Mouse (Mus musculus) kidney, postnatal 0 days (tissue): Measurements from ENCODE around the gene Pax1. TPM values are rescaled to one million over a fixed set of nuclear protein-coding genes. Genes with fewer than 3 reads are reported as not detected.

Experiments
- ATAC-seq: fragments of 200-750 bp; cut with Nextera tagmentation; replicated peaks from 2 replicates; pipeline ENCODE4 v1.8.0; 2017; ENCODE audit warnings: low read depth, moderate number of reproducible peaks, moderate TSS enrichment, moderate library complexity; ENCODE audit not compliant: low FRiP score
- DNase-seq: peaks from one replicate; pipeline ENCODE4 v3.0.0-alpha.2; 2016; ENCODE audit warnings: low spot score
- H3K27ac ChIP-seq: fragments of 300-500 bp; sonication (generic); 2 replicates; pipeline ENCODE4 v1.5.1; 2014; ENCODE audit warnings: mild to moderate bottlenecking
- H3K27me3 ChIP-seq: fragments of 300-500 bp; sonication (generic); 2 replicates; pipeline ENCODE4 v1.6.1; 2014; ENCODE audit warnings: low read length, mixed read lengths; ENCODE audit not compliant: insufficient read depth
- H3K36me3 ChIP-seq: fragments of 300-500 bp; sonication (generic); 2 replicates; pipeline ENCODE4 v1.6.1; 2014; ENCODE audit warnings: low read length, mixed read lengths; ENCODE audit not compliant: insufficient read depth
- H3K4me1 ChIP-seq: fragments of 300-500 bp; sonication (generic); replicated peaks from 2 replicates; pipeline ENCODE4 v1.6.1; 2014; ENCODE audit warnings: antibody characterized with exemption, low read length, mixed read lengths; ENCODE audit not compliant: insufficient read depth
- H3K4me2 ChIP-seq: fragments of 300-500 bp; sonication (generic); 2 replicates; pipeline ENCODE4 v1.6.1; 2014; ENCODE audit warnings: mild to moderate bottlenecking, low read length, moderate library complexity, mixed read lengths
- H3K4me3 ChIP-seq: fragments of 300-500 bp; sonication (generic); replicated peaks from 2 replicates; pipeline ENCODE4 v1.5.1; 2014; ENCODE audit warnings: low read depth, low read length
- H3K9ac ChIP-seq: fragments of 300-500 bp; sonication (generic); 2 replicates; pipeline ENCODE4 v1.6.1; 2014; ENCODE audit warnings: low read depth, low read length
- H3K9me3 ChIP-seq: fragments of 300-500 bp; sonication (generic); replicated peaks from 2 replicates; pipeline ENCODE4 v1.6.1; 2016; ENCODE audit warnings: low read length, inconsistent platforms, mixed read lengths
- CTCF ChIP-seq: IDR thresholded peaks from 2 replicates; pipeline ENCODE4 v1.5.1; 2016; ENCODE audit warnings: antibody characterized with exemption, low read depth, mild to moderate bottlenecking, moderate library complexity
- WGBS: fragments of 180-500 bp; shearing (Covaris S2); extraction: QIAGEN DNeasy Blood & Tissue Kit; methylation state at CpG from one replicate; pipeline ENCODE4 v1.1.7; 2014; 5-methylcytosine and 5-hydroxymethylcytosine counted together
- polyA plus RNA-seq: library from polyadenylated mRNA; unstranded; fragments of >200 nt; fragmentation: Nextera tagmentation; extraction: Ambion mirVana; gene quantifications from 2 replicates; pipeline ENCODE4 v1.2.1, GENCODE M21; 2015

The Pax1 gene
- polyA plus RNA-seq, 1 experiment from 2014 or later, result not detected

DNA sequence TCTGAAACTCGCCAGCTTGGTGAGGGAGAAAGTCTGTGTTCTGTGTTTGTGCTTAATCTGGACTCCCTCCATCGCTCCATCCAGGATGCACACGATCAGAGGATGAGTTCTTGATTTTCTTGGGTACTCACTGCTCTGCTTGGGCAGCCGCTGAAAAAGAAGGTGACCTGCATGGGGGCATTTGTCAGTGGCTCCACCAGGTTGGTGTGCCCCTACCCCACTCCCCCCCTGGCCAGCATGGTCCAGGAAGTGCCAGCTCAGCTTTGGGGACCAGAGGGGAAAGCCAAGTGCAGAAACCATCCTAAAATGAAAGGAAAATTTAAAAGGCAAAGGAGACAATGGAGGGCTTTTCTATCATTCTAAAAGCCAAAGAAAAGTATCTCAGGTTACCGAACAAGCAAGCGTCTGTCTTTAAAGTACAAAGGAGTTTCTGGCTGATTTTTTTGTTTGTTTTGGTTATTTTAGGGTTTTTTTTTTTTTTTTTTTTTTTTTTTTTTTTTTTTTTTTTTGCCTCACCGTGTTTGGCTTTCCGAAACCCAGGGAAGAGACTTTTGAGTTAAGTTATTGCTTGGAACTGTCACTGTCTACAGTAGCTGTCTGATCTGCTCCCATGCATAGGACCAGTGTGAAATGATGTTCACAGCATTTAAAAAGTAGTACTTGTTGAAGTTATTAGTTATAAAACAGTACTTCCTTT, 13.4 kb downstream of the Pax1 start:
- no peak for TF ChIP-seq CTCF
- no peak for ATAC-seq
- Histone ChIP-seq H3K9ac (no peak overlapping the region), H3K27ac (no peak overlapping the region), H3K4me1 (no peaks in the 10 kb centered on the region), H3K4me2 (no peak overlapping the region), H3K36me3 (no peaks in the 10 kb centered on the region), H3K27me3 (peaks cover 79% of the 10 kb centered on the region), H3K4me3 (no peak overlapping the region), H3K9me3 (no peaks in the 10 kb centered on the region)
- 4% methylated on average over 8 of the region's 8 CpGs for WGBS
- no peak for DNase-seq

DNA sequence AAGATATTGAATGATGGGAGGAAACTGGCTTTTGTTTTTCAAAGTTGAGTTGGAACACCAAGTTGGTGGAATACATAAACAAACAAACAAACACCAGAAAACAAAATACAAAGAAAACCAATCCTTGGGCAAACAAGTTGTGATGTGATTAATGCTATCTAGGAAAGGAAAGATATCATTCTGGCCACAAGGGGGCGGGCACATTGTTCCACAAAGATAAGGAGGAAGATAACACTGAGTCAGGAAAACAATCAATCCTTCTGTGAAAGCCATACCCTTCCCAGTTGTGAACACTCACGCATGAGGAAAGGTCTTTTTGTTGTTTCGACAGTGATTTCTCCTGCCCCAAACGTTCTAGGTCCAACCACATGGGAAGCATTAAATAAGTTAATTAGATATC, 17.2 kb downstream of the Pax1 start:
- 10% methylated on average over 4 of the region's 4 CpGs for WGBS
- H3K4me3 ChIP-seq, result no peak overlapping the region
- H3K27me3 ChIP-seq, result peaks cover 45% of the 10 kb centered on the region
- no peaks in the 10 kb centered on the region for H3K9me3 ChIP-seq
- no peaks in the 10 kb centered on the region for H3K36me3 ChIP-seq
- DNase-seq (peak; percentile 67), ATAC-seq (no peak)
- H3K4me1 ChIP-seq, result no peaks in the 10 kb centered on the region
- no peak overlapping the region for H3K9ac ChIP-seq
- H3K4me2 ChIP-seq, result no peak overlapping the region
- TF ChIP-seq CTCF, result peak; percentile 84
- H3K27ac ChIP-seq, result no peak overlapping the region

DNA sequence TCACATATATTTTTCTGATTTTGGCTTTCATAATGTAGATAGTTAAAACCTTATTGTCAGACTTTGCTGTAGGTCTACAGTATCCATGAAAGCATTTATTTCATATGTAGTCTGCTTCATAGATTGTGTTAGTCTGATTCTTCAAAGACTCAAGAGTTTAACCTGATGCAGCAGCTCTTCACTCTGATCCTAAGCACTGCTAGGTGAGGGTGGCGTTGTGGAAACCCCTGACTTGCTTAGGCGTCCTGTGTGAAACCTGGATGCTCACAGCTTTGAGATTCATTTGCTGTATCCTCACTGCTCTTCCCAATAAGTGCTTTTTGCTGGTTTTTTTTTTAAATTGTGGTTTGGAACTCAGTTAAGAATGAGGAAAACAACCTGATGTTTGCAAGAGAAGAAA, 21.6 kb downstream of the Pax1 start:
- Histone ChIP-seq H3K4me2 (no peak overlapping the region), H3K36me3 (no peaks in the 10 kb centered on the region), H3K4me1 (no peaks in the 10 kb centered on the region), H3K27me3 (peaks cover 8% of the 10 kb centered on the region), H3K9me3 (no peaks in the 10 kb centered on the region), H3K27ac (no peak overlapping the region), H3K9ac (no peak overlapping the region), H3K4me3 (no peak overlapping the region)
- ATAC-seq, result no peak
- DNase-seq, result no peak
- WGBS, result 78% methylated on average over 2 of the region's 2 CpGs
- TF ChIP-seq CTCF, result no peak

DNA sequence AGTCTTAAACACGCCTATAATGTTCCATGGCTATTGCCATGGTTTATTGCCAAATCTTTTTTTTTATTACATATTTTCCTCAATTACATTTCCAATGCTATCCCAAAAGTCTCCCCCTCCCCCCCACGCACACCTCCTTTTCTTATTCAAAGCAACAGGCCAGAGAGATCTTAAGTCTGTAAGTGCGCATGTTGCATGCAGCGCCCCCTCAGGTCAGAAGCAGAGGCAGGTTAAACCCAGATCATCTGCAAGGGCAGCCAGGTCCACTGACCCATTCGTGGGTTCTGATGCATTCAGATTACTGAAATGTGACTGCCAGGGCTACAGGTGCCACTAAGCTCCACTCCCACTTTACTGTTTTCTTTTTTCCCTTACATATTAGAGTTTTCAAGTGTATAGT, 25.2 kb downstream of the Pax1 start:
- 54% methylated on average over 5 of the region's 5 CpGs for WGBS
- H3K27ac ChIP-seq, result no peak overlapping the region
- no peaks in the 10 kb centered on the region for H3K27me3 ChIP-seq
- H3K36me3 ChIP-seq, result no peaks in the 10 kb centered on the region
- H3K9me3 ChIP-seq, result no peaks in the 10 kb centered on the region
- DNase-seq (no peak), ATAC-seq (no peak)
- no peak overlapping the region for H3K4me2 ChIP-seq
- peak; percentile 16; the same call in 1 of the 2 replicates for TF ChIP-seq CTCF
- H3K4me1 ChIP-seq, result no peaks in the 10 kb centered on the region
- no peak overlapping the region for H3K9ac ChIP-seq
- H3K4me3 ChIP-seq, result no peak overlapping the region

DNA sequence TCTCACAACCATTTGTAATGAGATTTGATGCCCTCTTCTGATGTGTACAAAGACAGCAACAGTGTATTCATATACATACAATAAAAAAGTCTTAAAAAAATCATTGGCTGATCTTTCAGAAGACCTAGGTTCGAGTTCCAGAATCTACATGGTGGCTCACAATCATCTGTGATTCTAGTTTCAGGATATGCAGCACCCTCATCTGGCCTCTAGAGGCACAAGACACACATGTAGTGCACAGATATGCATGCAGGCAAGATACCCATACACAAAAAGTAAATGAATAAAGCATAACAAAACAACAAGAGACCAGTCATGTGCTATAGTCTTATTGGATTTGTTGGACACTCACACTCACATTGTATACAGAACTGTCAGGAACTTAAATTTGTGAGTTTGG, 47.6 kb downstream of the Pax1 start:
- Histone ChIP-seq H3K36me3 (no peaks in the 10 kb centered on the region), H3K9me3 (no peaks in the 10 kb centered on the region), H3K4me1 (no peaks in the 10 kb centered on the region), H3K27ac (no peak overlapping the region), H3K4me3 (no peak overlapping the region), H3K27me3 (no peaks in the 10 kb centered on the region), H3K4me2 (no peak overlapping the region), H3K9ac (no peak overlapping the region)
- DNase-seq, result no peak
- 69% methylated on average over 1 of the region's 1 CpGs for WGBS
- peak; percentile 24; the same call in 1 of the 2 replicates for TF ChIP-seq CTCF
- no peak for ATAC-seq

DNA sequence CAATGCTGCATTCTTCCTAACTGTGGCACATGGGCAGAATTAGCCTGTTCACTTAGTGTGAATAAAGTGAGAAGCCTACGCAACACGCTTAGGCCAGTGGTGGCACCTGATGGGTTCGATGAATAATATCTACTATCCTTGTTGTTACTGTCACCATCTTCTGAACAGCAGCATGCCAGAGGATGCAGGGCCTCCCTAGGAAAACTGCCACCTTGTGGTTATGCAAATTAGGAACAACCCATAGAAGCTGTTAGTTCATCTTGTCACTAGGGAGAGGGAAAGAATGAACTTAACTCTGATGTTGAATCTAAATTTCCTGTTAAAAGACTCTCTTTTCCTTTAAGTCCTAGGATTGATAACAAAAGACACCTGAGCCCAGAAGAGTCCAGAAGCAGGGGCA, 53.3 kb downstream of the Pax1 start:
- 0 out of 2 replicates have a peak, but pooled peaks have one; percentile 17 for TF ChIP-seq CTCF
- Histone ChIP-seq H3K4me2 (no peak overlapping the region), H3K9me3 (no peaks in the 10 kb centered on the region), H3K4me1 (no peaks in the 10 kb centered on the region), H3K4me3 (no peak overlapping the region), H3K36me3 (no peaks in the 10 kb centered on the region), H3K9ac (no peak overlapping the region), H3K27ac (no peak overlapping the region), H3K27me3 (no peaks in the 10 kb centered on the region)
- ATAC-seq, result no peak
- DNase-seq, result no peak
- WGBS, result 97% methylated on average over 3 of the region's 3 CpGs
